Mouse (Mus musculus) intestine, embryonic 16.5 days (tissue): ENCODE results near the gene Aqp11. TPM values are rescaled to one million over a fixed set of nuclear protein-coding genes. Genes with fewer than 3 reads are reported as not detected.
A peak's percentile ranks its signal among the peaks of the same experiment; 100 is the strongest.

Experiments used
- ATAC-seq: fragments of 200-750 bp; cut with Nextera tagmentation; 2 replicates; pipeline ENCODE4 v1.8.0; 2017; ENCODE audit warnings: moderate TSS enrichment, moderate library complexity
- H3K27ac ChIP-seq: fragments of 300-500 bp; sonication (generic); 2 replicates; pipeline ENCODE4 v1.5.1; 2014; ENCODE audit warnings: mild to moderate bottlenecking, low read length
- H3K27me3 ChIP-seq: fragments of 300-500 bp; sonication (generic); replicated peaks from 2 replicates; pipeline ENCODE4 v1.6.1; 2014; ENCODE audit warnings: low read length, control low read depth, mixed read lengths; ENCODE audit not compliant: control insufficient read depth, insufficient read depth
- H3K36me3 ChIP-seq: fragments of 300-500 bp; sonication (generic); 2 replicates; pipeline ENCODE4 v1.6.1; 2014; ENCODE audit warnings: low read length, control low read depth; ENCODE audit not compliant: control insufficient read depth, insufficient read depth
- H3K4me1 ChIP-seq: fragments of 300-500 bp; sonication (generic); 2 replicates; pipeline ENCODE4 v1.6.1; 2014; ENCODE audit warnings: low read length, control low read depth, mixed read lengths; ENCODE audit not compliant: control insufficient read depth, insufficient read depth
- H3K4me2 ChIP-seq: fragments of 300-500 bp; sonication (generic); 2 replicates; pipeline ENCODE4 v1.6.1; 2014; ENCODE audit warnings: low read depth, low read length, control low read depth
- H3K4me3 ChIP-seq: fragments of 300-500 bp; sonication (generic); 2 replicates; pipeline ENCODE4 v1.5.1; 2014; ENCODE audit warnings: mild to moderate bottlenecking, low read length
- H3K9ac ChIP-seq: fragments of 300-500 bp; sonication (generic); 2 replicates; pipeline ENCODE4 v1.6.1; 2014; ENCODE audit warnings: low read depth, low read length
- H3K9me3 ChIP-seq: fragments of 300-500 bp; sonication (generic); 2 replicates; pipeline ENCODE4 v1.6.1; 2016; ENCODE audit warnings: low read length, control low read depth; ENCODE audit not compliant: control insufficient read depth
- WGBS: fragments of 180-500 bp; shearing (Covaris S2); extraction: QIAGEN DNeasy Blood & Tissue Kit; methylation state at CpG from one replicate; pipeline ENCODE4 v1.1.7; 2014; 5-methylcytosine and 5-hydroxymethylcytosine counted together
- polyA plus RNA-seq: library from polyadenylated mRNA; unstranded; fragments of >200 nt; fragmentation: Nextera tagmentation; extraction: Ambion mirVana; gene quantifications from 2 replicates; pipeline ENCODE4 v1.2.1, GENCODE M21; 2015

Gene Aqp11
- 93.4 and 115 TPM in 2 replicates for polyA plus RNA-seq

GRCm38 (mm10) chr7:97737638-97738456 lies at the start of gene Aqp11:
TSS of gene Aqp11 (minus strand) at chr7:97738289.
- peak within 1 kb of the TSS; percentile 67 for H3K4me2 ChIP-seq
- peaks cover 10% of the 10 kb centered on the region for H3K4me1 ChIP-seq
- H3K9ac ChIP-seq, result peak within 1 kb of the TSS; percentile 79
- H3K9me3 ChIP-seq, result no peaks in the 10 kb centered on the region
- H3K27me3 ChIP-seq, result no peaks in the 10 kb centered on the region
- H3K36me3 ChIP-seq, result no peaks in the 10 kb centered on the region
- H3K27ac ChIP-seq, result peak within 1 kb of the TSS; percentile 79
- under 1% methylated on average over 47 of the region's 64 CpGs for WGBS
- H3K4me3 ChIP-seq, result peak within 1 kb of the TSS; percentile 60
- ATAC-seq, result peak; percentile 93

- 65% methylated on average over 5 of the region's 5 CpGs for WGBS
- H3K9me3 ChIP-seq, result no peaks in the 10 kb centered on the region
- H3K4me3 ChIP-seq, result no peak overlapping the region
- H3K4me1 ChIP-seq, result peaks cover 8% of the 10 kb centered on the region; the same call in 1 of the 2 replicates
- no peak overlapping the region for H3K4me2 ChIP-seq
- no peak overlapping the region for H3K27ac ChIP-seq
- no peaks in the 10 kb centered on the region for H3K27me3 ChIP-seq
- no peak for ATAC-seq
- H3K9ac ChIP-seq, result no peak overlapping the region
- no peaks in the 10 kb centered on the region for H3K36me3 ChIP-seq
These were observed 45.4 kb upstream of the Aqp11 start for GRCm38 (mm10) chr7:97783523-97783922.

- 64% methylated on average over 8 of the region's 8 CpGs for WGBS
- ATAC-seq, result no peak
These were observed 43.4 kb upstream of the Aqp11 start for GRCm38 (mm10) chr7:97781496-97781895.

GRCm38 (mm10) chr7:97780815-97781214 lies 42.7 kb upstream of the Aqp11 start:
- 50% methylated on average over 1 of the region's 1 CpGs for WGBS

More at GRCm38 (mm10) chr7:97781496-97781895, 43.4 kb upstream of the Aqp11 start:
- H3K36me3 ChIP-seq, result no peaks in the 10 kb centered on the region
- no peaks in the 10 kb centered on the region for H3K4me1 ChIP-seq
- H3K9ac ChIP-seq, result no peak overlapping the region
- no peak overlapping the region for H3K4me2 ChIP-seq
- no peak overlapping the region for H3K27ac ChIP-seq
- no peaks in the 10 kb centered on the region for H3K9me3 ChIP-seq
- no peak overlapping the region for H3K4me3 ChIP-seq
- no peaks in the 10 kb centered on the region for H3K27me3 ChIP-seq

GRCm38 (mm10) chr7:97780222-97780621 lies 42.1 kb upstream of the Aqp11 start:
- H3K4me1 ChIP-seq, result no peaks in the 10 kb centered on the region
- no peak overlapping the region for H3K9ac ChIP-seq
- H3K36me3 ChIP-seq, result no peaks in the 10 kb centered on the region
- no peaks in the 10 kb centered on the region for H3K27me3 ChIP-seq
- no peaks in the 10 kb centered on the region for H3K9me3 ChIP-seq
- peak; percentile 69 for ATAC-seq
- no peak overlapping the region for H3K4me2 ChIP-seq
- H3K27ac ChIP-seq, result no peak overlapping the region
- no peak overlapping the region for H3K4me3 ChIP-seq
- WGBS, result 76% methylated on average over 1 of the region's 1 CpGs

More at GRCm38 (mm10) chr7:97780815-97781214, 42.7 kb upstream of the Aqp11 start:
- no peaks in the 10 kb centered on the region for H3K27me3 ChIP-seq
- ATAC-seq, result peak; percentile 69
- no peaks in the 10 kb centered on the region for H3K9me3 ChIP-seq
- H3K4me3 ChIP-seq, result no peak overlapping the region
- no peaks in the 10 kb centered on the region for H3K4me1 ChIP-seq
- no peak overlapping the region for H3K4me2 ChIP-seq
- no peak overlapping the region for H3K27ac ChIP-seq
- no peak overlapping the region for H3K9ac ChIP-seq
- H3K36me3 ChIP-seq, result no peaks in the 10 kb centered on the region

- Histone ChIP-seq H3K27ac (no peak overlapping the region), H3K9ac (no peak overlapping the region), H3K9me3 (no peaks in the 10 kb centered on the region), H3K4me1 (no peaks in the 10 kb centered on the region), H3K4me2 (no peak overlapping the region), H3K36me3 (no peaks in the 10 kb centered on the region), H3K27me3 (no peaks in the 10 kb centered on the region), H3K4me3 (no peak overlapping the region)
- no peak for ATAC-seq
- 80% methylated on average over 4 of the region's 4 CpGs for WGBS
These were observed 39.1 kb upstream of the Aqp11 start for GRCm38 (mm10) chr7:97777191-97777590.

GRCm38 (mm10) chr7:97775923-97776322 lies 37.8 kb upstream of the Aqp11 start:
- H3K27ac ChIP-seq, result no peak overlapping the region
- WGBS, result 49% methylated on average over 2 of the region's 2 CpGs
- no peak overlapping the region for H3K9ac ChIP-seq
- H3K36me3 ChIP-seq, result no peaks in the 10 kb centered on the region
- H3K4me1 ChIP-seq, result no peaks in the 10 kb centered on the region
- H3K4me3 ChIP-seq, result no peak overlapping the region
- no peaks in the 10 kb centered on the region for H3K9me3 ChIP-seq
- H3K27me3 ChIP-seq, result no peaks in the 10 kb centered on the region
- ATAC-seq, result no peak
- H3K4me2 ChIP-seq, result no peak overlapping the region

GRCm38 (mm10) chr7:97775380-97775779 lies 37.3 kb upstream of the Aqp11 start:
- no peak overlapping the region for H3K9ac ChIP-seq
- H3K27ac ChIP-seq, result no peak overlapping the region
- H3K4me3 ChIP-seq, result no peak overlapping the region
- H3K4me2 ChIP-seq, result no peak overlapping the region
- 40% methylated on average over 3 of the region's 3 CpGs for WGBS
- no peaks in the 10 kb centered on the region for H3K36me3 ChIP-seq
- H3K9me3 ChIP-seq, result no peaks in the 10 kb centered on the region
- no peaks in the 10 kb centered on the region for H3K27me3 ChIP-seq
- ATAC-seq, result no peak
- no peaks in the 10 kb centered on the region for H3K4me1 ChIP-seq

- WGBS, result 68% methylated on average over 6 of the region's 6 CpGs
- Histone ChIP-seq H3K4me3 (no peak overlapping the region), H3K9ac (no peak overlapping the region), H3K4me1 (peaks cover 5% of the 10 kb centered on the region; the same call in 1 of the 2 replicates), H3K36me3 (no peaks in the 10 kb centered on the region), H3K4me2 (no peak overlapping the region), H3K9me3 (no peaks in the 10 kb centered on the region), H3K27me3 (no peaks in the 10 kb centered on the region), H3K27ac (no peak overlapping the region)
- ATAC-seq, result no peak
These were observed 32.9 kb upstream of the Aqp11 start for GRCm38 (mm10) chr7:97770841-97771620.
